Mouse (Mus musculus) heart, adult 8-10 months (tissue): ENCODE results near the gene Abhd17b. TPM values are rescaled to one million over a fixed set of nuclear protein-coding genes. Genes with fewer than 3 reads are reported as not detected.
A peak's percentile ranks its signal among the peaks of the same experiment; 100 is the strongest.
"Not testable (repeated sequence)": the region's sequence is repeated elsewhere in the genome, so short reads cannot be mapped to it uniquely, and the experiment has no call there.

ENCODE experiments used
- DNase-seq: peaks from one replicate; pipeline ENCODE4 v3.0.0; 2022; ENCODE audit warnings: low spot score
- total RNA-seq, 4 experiments: library from RNA; stranded (reverse); gene quantifications; 2 replicates each; pipeline ENCODE4 v1.2.4; 2022

Abhd17b gene
- 10 to 100 TPM in 3 of 4 experiments, 1 to 10 TPM in 1; 9.4 to 11.2 (median 11.0) TPM for total RNA-seq

DNA sequence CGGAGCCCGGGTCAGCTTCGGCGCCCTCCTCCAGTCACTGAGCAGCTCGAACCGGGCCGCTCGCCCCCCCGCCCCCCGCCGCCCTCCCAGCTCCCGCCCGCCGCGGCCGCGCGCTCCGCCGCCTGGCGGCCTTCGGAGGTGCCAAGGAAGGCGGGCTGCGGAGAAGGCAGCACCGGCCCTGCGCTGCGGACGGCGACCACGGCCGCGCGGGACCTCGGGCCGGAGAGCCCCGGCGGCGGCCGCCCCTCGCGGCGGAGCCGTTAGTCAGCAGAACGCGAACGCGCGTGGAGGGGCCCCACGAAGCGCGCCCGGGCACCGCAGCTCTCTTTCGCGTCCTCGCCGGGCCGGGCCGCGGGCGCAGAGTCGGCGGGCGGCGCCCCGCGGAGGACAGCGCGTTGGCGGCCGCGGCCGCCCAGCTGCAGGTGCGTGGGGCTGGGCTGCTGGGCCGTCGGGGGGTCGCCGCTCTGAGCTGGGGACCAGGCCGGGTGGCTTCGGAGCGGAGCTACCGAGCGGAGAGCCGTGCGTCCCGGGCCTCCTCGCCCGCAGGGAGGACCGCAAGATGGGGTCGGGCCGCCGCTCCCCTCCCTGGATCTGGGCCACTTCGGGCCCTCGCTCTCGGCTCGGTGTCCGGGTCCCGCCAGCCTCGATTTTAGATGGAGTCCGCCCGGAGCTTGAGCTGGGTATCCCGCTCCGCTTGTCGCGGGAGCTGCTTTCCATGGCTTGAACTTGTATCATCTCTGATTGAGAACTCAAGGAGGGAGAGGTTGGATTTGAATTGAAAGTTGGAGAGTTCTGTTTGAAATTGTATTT is at the start of gene Abhd17b:
TSS of gene Abhd17b (plus strand) at position 14 of the 810 bp plus-strand sequence.
- no peak for DNase-seq

DNA sequence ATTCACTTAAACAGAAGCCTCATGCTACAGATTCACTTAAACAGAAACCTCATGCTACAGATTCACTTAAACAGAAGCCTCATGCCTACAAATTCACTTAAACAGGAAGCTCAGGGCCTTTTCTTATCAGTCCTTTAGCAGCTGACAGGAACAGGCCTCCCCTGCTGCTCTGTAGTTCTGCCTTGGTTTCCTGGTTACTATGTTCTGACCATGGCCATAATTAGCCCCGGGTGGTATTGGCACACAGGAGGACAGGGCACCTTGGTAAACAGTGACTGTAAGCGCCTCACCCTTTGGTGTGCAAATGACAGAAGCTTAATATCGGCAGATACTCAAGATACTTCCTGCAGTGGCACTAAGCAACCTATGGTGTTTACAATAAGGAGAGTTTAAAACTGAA is 49.1 kb upstream of the Abhd17b start:
- peak; percentile 26 for DNase-seq

DNA sequence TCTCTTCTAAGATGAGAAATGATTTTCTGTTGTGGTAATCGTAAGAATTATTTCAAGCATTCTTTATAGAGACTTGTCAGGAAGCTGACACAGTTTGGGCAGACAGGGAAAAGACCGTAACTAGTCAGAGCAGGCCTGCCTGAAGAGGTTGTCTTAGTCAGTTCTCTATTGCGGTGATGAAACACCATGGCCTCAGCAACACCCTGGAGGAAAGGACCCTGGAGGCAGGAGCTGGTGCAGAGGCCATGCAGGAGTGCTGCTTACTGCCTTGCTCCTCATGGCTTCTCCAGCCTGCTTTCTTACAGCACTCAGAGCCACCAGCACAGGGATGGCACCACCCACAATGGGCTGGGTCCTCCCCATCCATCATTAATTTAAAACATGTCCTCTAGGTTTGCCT is 47.7 kb upstream of the Abhd17b start:
- no peak for DNase-seq

DNA sequence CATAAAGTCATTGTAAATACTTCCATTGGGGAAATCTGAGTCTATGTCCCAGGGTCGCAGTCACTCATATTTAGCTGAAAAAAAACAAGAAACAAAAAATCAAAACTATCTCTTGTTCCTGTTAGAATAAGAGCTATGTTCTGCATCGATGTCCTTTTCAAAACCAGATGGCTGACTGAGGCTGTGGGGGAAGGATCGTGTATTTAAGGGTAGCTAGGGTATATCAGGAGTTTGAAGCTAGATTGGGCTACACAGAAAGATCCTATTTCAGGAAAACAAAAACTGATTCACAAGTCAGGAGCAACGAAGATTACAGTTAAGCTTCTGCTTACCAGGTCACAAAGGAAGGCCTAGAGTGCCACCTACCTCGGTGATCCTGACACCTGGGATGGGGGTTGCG is 42.7 kb upstream of the Abhd17b start:
- DNase-seq = no peak

DNA sequence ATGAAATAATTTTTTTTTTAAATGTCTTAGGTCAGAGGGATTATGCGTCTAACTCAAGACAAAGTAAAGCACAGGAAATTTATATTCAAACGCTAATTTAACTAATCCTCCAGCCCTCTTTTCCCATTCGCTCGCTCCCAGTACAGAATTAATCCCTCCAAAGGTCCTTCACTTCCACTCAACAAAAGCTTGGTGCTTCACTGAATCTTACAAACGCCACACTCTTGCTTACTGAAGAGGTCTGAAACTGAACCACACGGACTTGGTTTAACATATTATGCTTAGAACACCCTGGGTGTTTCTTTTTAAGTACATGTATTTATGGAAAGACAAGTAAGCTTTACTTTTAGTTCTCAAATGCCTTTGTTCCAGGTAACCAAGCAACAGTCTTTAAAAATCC is 41.7 kb upstream of the Abhd17b start:
- no peak for DNase-seq

DNA sequence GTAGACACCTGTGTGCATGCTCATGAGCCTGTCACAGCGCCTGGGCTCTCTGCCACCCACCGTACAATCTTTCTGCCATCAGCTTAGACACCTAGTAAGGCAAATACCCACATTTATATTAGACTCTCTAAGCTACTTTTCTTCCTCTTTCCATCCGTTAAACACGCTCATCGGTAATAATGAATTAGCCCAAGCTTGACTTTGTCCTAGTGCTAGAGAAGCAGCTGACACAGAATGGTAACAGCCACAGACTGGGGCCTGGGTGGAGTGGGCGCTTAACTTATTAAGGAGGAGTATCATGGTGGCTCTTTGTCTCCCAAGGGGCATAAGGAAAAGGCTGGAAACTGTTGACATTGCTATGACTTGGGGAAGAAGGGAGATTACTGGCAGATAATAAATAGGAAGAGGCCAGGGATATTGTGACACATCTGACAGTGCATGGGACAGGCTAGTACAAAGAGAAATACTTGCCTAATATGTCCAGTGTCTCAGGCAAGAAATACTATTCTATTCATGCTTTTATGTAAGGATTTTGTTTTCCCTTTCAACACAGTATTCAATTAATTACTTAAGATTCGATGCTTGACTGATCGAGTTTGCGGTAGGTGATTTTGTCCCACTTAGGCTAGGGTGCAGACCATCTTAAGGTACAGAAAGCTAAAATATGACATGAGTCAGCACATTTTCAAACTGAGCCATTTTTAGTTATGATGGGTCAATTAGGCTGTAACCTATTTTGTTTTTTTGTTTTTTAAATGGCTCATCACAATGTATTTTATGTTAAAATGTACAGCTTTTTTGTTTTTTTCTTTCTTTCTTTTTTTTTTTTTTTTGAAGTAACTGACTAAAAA is 41.0 kb upstream of the Abhd17b start:
- DNase-seq = no peak

DNA sequence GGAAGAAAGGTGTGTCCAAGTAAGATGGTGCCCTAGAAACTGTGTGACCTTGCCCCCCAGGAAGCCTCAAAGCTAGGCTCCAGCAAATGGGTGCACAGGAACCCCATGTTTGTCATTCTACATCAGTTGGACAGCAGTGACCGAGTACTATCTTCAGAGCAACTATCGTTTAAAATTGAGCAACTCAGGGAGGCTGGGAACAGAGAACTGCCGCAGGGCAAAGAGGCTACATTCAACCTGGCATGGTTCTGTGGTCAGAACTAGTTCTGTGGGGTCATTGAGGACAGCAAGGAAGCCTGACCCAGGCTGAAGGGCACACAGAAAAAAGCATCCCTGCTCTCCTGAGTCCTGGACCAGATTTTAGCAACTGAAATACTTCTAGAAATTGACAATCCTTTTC is 37.2 kb upstream of the Abhd17b start:
- no peak for DNase-seq

DNA sequence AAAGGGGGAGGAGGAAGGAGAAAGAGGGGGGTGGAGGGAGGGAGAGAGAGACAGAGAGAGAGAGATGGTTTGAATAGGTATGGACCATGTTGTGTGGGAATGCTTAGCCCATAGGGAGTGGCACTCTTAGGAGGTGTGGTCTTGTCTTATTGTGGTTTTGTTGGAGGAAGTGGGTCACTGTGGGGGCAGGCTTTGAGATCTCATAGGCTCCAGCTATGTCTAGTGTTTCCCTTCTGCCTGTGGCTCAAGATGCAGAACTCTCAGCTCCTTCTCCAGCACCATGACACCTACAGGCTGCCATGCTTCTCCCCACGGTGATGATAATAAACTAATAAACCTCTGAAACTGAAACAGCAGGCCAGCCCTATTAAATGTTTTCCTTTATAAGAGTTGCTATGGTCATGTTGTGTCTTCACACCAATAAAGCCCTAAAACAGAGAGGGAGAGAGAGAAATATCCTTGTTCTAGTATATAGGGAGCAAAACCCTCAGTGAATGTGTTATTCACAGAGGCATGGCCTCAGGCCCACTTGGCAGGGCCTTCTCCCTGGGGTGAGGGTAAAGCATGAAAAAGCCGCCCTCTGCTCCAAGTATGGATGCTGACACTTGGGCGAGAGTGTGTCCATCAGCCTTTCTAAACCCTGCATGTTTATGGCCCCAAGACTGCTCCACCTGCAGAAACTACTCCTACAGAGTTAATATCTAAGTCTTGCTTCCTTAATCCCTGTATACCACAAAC is 29.4 kb upstream of the Abhd17b start:
- DNase-seq = no peak

DNA sequence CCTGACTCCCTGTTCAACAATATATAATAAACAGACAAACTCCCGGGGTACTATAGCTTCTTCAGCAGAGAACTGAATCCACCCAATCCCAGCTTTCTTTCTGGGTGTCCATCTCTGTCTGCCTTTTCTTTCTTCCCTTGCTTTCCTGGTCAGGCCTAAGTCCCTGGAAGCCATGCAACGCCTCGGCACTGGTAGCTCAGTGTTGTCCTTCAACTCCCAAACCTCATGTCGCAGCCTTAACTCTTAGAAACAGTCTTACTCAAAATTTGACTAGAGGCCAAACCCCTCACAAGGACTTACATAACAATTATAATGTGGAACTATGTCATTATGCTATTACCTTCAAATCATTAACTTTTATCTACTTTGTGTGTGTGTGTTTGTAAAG is 28.8 kb upstream of the Abhd17b start:
- DNase-seq = no peak

DNA sequence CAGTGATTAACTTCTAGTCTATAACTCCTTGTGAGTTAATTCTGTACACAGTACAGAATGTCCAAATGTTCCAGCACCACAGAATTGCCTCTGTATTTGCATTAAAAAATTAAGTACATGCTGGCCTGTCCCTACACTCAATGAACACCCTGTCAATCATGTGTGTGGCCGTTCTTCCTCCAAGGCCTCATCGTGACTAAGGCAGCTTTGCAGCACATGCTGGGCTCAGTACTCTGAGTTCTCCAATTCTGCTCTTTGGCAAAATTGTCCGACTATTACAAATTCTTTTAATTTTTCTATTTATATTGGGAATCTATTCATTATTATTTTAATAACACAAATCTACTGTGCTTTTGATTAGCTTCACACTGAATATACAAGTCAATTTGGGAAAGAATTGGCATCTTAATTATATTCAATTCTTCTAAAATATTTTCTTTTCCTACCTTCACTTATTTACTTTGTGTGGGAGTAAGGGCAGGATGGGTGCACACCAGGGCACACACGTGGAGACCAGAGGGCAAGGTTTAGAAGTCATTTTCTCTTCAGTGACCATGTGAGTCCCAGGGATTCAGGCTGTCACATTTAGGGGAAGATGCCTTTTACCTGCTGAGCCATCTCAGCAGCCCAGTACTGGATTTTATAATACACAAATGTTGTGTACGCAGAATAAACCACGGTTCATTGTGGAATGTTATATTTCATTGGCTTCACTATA is 26.6 kb upstream of the Abhd17b start:
- no peak for DNase-seq

DNA sequence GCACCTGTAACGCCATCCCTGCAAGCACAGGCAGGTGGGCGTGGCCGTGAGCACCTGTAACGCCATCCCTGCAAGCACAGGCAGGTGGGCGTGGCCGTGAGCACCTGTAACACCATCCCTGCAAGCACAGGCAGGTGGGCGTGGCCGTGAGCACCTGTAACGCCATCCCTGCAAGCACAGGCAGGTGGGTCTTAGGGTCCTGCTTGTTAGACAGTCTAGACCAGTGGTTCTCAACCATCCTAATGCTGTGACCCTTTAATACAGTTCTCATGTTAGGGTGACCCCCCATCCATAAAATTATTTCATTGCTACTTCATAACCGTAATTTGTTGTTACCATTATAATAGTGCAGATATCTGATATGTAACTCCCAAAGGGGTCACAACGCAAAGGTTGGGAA is 24.5 kb upstream of the Abhd17b start:
- not testable (repeated sequence) for DNase-seq

DNA sequence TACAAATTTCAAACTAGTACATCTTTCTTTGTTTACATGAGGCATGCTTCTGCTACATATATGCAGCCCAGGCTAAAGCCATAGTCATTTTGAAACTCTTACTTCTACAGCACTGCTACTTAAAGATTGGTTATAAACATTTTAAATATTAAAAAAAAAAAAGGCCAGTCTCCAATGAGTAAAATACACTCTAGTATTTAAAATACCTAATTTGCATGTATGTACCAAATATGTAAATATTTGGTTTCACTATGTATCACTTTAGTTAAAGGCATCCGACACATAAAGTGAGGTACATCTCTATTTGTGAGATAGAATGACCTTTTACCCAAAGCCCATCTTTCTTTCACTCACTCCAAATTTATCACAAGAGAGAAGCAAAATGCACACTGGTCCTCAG is 24.0 kb upstream of the Abhd17b start:
- no peak for DNase-seq

DNA sequence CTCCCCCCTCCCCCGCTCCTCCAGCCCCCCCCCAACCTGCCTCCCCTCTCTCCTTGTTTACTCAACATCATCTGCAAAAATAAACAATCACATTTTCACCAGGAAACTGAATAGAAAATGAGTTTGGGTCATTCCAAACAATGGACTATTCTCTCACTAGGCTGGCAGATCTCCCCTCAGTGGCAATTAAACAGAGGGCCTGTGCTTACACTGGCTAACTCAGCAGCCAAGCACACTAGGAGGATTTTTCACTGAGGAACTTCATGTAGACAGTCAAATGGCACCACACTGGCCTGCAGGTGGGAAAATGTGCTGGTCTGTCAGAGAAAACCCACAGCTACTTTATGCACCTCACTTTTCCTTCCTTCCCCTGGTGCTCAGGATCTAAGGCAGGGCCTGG is 23.5 kb upstream of the Abhd17b start:
- DNase-seq = no peak

DNA sequence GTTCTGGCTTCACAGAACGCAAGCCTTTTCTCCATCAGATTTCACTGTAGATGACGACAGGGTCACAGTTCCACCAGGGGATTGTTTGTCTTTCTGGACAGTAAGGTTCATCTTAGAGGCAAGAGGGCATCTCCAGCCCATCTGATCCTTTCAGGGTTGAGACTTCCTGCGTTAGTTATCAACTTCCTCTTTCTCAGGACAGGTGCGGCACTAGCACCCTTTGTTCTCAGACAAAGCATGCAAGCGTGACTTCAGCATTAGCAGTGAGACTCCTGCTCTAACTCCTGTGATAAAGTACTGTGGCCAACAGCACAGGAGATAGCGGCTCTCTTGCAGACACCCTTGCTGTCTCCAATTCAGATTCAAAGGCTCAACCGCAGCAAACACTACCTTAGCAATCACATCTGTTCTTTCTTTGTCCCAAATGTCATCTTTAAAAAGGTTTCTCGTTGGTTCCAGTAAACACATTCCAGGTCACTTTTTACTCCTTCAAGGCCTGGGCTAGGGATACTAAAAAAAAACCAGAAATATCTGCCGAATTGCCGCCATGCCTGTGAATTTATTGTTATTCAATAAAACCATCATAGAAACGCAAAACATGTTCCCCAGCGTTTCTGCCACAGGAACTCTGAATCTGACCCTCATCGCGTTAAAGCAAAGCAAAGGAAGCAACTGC is 22.2 kb upstream of the Abhd17b start:
- no peak for DNase-seq

DNA sequence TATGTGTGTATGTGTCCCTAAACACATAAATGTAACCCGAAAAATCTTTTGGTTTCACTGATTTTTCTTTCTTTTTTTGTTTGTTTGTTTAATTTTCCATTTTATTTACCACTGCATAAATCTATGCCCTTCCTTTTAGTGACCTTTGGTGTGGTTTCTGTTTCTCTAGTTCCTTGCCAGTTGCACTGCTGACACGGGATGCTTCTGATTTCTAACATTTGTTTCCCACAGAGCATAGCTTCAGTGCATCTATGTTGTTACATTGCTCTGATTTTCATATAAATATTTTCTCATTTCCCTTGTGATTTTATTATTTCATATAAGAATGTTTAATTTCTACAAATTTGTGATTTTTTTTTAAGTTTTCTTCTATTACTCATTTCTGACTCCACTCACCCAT is 17.6 kb upstream of the Abhd17b start:
- no peak for DNase-seq

DNA sequence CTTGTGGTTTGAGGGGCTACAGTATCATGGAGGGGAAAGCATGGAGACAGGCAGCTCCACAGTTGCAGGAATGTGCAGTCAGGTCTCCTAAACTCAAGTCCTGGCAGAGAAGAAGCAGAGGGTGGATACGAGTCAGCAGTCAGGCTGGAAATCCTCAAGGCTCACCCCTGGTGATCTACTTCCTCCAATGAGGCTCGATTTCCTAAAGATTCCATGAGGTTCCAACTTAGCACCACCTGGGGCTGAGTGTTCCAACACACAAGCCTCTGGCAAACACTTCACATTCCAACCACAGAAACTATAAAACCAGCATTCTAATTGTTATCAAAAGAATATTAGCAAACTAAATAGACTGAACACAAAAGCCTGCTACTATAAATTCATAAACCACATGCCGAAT is 16.1 kb upstream of the Abhd17b start:
- DNase-seq = no peak

DNA sequence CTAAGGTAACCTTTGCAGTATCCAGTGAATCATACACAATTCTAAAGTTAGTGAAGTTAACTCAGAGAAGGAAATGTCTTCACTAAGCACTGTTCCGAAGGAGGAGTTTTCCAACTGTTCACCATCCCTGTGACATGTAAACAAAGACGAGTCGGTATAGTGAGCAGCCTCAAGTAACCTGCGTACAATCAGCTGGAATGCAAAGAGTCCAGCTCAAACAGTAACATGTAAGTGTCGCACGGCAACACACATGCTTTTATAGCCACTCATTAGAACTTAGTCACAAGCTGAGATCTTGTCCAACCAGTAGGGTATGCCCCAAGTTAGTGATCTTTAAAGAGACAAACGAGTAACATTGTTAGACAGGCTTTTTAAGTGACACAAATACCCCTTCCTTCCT is 15.3 kb upstream of the Abhd17b start:
- DNase-seq = no peak

DNA sequence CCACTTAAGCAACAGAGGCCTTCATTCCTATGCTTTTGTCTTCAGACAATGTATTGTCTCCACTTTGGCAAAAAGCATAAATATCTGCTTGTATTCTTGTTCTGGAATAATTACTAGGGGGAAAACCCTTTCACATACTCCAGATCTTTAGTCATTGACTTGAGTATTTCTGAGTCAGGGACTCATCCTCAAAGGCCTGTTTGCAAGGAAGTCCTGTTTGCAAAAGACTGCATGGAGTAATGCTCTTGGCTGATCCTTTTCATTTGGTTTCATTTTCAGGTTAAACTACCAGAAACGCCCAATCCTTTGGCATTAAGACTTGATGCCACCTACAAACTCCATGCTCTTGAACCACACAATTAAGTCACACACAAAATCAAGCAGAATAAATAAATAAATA is 9.1 kb upstream of the Abhd17b start:
- DNase-seq = no peak

DNA sequence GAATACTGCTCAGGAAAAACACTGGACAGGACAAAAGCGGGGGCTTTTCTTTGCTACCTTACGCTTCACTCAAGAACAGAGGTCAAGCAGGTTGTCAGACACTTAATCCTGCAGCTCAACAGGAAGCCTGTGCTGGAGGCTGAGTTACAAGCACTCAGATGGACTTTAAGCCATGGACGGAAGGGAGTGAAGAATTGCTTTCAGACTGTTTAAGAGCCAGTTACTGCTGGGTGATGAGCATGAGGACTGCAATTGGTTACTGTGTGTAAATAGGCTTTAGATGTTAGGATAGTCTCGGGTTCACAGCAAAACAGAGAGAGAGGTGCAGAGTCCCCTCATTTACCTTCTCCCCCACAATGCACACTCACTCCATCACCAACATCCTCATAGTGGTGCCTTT is 7.7 kb upstream of the Abhd17b start:
- no peak for DNase-seq

DNA sequence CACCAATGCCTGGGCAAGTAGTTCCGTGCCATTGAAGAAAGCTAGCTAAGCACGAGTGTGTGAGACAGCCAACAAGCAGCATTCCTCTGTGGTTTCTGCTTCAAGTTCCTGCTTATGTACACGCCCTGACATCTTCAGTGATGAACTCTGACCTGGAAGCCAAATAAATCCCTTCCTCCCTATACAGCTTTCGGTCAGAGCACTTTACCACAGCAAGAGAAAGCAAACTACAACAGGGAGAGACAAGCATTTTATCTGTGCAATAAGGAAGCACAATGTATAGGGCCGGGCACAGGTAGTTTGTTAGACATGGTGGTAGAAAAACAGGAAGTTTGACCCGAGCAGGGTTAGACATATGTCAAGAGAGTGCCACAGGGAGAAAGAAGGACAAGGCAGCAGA is 6.8 kb upstream of the Abhd17b start:
- no peak for DNase-seq

DNA sequence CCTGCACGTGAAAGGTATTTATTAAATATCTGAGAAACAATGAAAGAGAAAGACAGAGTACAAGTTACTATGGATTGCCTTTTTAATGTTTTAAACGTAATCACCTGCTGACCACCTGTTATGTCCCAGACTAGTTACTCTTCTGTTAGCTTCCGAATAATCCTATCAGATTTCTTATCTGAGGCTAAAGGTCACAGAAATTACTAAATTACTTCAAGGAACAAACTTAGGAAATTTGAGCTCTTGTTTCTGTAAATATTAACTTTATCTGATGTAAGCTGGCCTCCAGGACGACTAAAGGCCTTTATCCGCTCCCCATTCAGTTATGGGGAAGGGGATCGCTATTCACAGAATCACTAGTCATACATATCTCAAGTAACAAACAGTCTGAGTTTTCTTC is 1.3 kb upstream of the Abhd17b start:
- no peak for DNase-seq
